Mouse (Mus musculus) ES-Bruce4 (cell line): ENCODE results near the gene Arhgef2.
A peak's percentile ranks its signal among the peaks of the same experiment; 100 is the strongest.

Source experiments
- CTCF ChIP-seq: IDR thresholded peaks from one replicate; pipeline ENCODE4 v1.8.1; 2011; ENCODE audit warnings: low read depth, low read length
- POLR2A ChIP-seq: IDR thresholded peaks from one replicate; pipeline ENCODE4 v1.8.1; 2011; ENCODE audit warnings: low read length; ENCODE audit not compliant: insufficient read depth

DNA sequence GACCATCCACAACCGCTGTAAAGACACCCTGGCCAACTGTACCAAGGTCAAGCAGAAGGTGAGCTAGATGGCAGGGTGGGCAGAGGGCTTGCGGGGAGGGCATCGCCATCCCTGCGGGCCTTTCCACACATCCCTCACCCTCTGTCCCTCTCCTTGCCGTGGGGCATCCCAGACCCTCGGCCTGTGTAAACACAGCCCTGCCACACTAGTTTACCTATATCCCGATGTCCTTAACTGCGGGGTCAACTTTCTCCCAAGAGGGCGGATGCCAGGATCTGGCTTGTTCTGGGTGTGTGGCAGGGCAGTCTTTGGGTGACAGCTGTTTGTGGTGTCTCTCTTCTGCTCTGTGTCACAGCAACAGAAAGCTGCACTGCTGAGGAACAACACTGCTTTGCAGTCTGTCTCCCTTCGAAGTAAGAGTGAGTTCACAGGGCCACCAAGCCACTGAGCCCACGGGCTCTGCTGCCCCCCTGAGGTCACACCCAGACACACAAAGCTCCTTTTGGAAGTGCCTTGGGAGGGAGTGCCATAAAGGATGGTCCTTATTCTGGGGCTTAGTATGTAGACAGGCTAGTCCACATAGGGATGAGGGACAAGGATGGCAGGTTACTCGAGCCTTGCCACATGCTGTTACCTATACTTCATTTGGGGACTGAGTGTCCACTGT lies 26.3 kb downstream of the Arhgef2 start:
- peak; percentile 65 for TF ChIP-seq CTCF
- no peak for TF ChIP-seq POLR2A
